Mouse (Mus musculus): ENCODE data around the gene Snx10.

Snx10 gene

GRCm38 (mm10) chr6:51533467-51534200 lies 9.9 kb downstream of the Snx10 start:
- ATAC-seq (ENCODE audit: low TSS enrichment), result no peak

- no peak for ATAC-seq (ENCODE audit: low TSS enrichment)
Observed at GRCm38 (mm10) chr6:51535571-51535970, 11.9 kb downstream of the Snx10 start.

- no peak for ATAC-seq (ENCODE audit: low TSS enrichment)
Observed at GRCm38 (mm10) chr6:51540525-51540924, 16.8 kb downstream of the Snx10 start.

- ATAC-seq (ENCODE audit: low TSS enrichment), result no peak
Observed at GRCm38 (mm10) chr6:51541422-51541821, 17.7 kb downstream of the Snx10 start.

- no peak for ATAC-seq (ENCODE audit: low TSS enrichment)
Observed at GRCm38 (mm10) chr6:51542147-51542546, 18.4 kb downstream of the Snx10 start.

GRCm38 (mm10) chr6:51543639-51544117 lies 20.0 kb downstream of the Snx10 start:
- ATAC-seq (ENCODE audit: low TSS enrichment), result no peak

GRCm38 (mm10) chr6:51544118-51544681 lies 20.5 kb downstream of the Snx10 start:
- no peak for ATAC-seq (ENCODE audit: low TSS enrichment)

- peak; percentile 24; the same call in 1 of the 2 replicates for ATAC-seq (ENCODE audit: low TSS enrichment)
Observed at GRCm38 (mm10) chr6:51545219-51545859, 21.6 kb downstream of the Snx10 start.

- no peak for ATAC-seq (ENCODE audit: low TSS enrichment)
Observed at GRCm38 (mm10) chr6:51546085-51546484, 22.4 kb downstream of the Snx10 start.

GRCm38 (mm10) chr6:51548757-51549156 lies 25.1 kb downstream of the Snx10 start:
- peak; percentile 77 for ATAC-seq (ENCODE audit: low TSS enrichment)

- no peak for ATAC-seq (ENCODE audit: low TSS enrichment)
Observed at GRCm38 (mm10) chr6:51551267-51551802, 27.6 kb downstream of the Snx10 start.

- ATAC-seq (ENCODE audit: low TSS enrichment), result 0 out of 2 replicates have a peak, but pooled peaks have one; percentile 25
Observed at GRCm38 (mm10) chr6:51556562-51556961, 32.9 kb downstream of the Snx10 start.

GRCm38 (mm10) chr6:51558311-51558710 lies 34.6 kb downstream of the Snx10 start:
- no peak for ATAC-seq (ENCODE audit: low TSS enrichment)

- ATAC-seq (ENCODE audit: low TSS enrichment), result no peak
Observed at GRCm38 (mm10) chr6:51566771-51567680, 43.3 kb downstream of the Snx10 start.

- no peak for ATAC-seq (ENCODE audit: low TSS enrichment)
Observed at GRCm38 (mm10) chr6:51569086-51569485, 45.4 kb downstream of the Snx10 start.

- ATAC-seq (ENCODE audit: low TSS enrichment), result no peak
Observed at GRCm38 (mm10) chr6:51573136-51573535, 49.4 kb downstream of the Snx10 start.

- no peak for ATAC-seq (ENCODE audit: low TSS enrichment)
Observed at GRCm38 (mm10) chr6:51574132-51574531, 50.4 kb downstream of the Snx10 start.

GRCm38 (mm10) chr6:51578415-51578814 lies 54.7 kb downstream of the Snx10 start:
- no peak for ATAC-seq (ENCODE audit: low TSS enrichment)

- peak; percentile 93 for ATAC-seq (ENCODE audit: low TSS enrichment)
Observed at GRCm38 (mm10) chr6:51580040-51580680, 56.5 kb downstream of the Snx10 start.

GRCm38 (mm10) chr6:51581418-51581817 lies 57.7 kb downstream of the Snx10 start:
- no peak for ATAC-seq (ENCODE audit: low TSS enrichment)

- no peak for ATAC-seq (ENCODE audit: low TSS enrichment)
Observed at GRCm38 (mm10) chr6:51582051-51582450, 58.4 kb downstream of the Snx10 start.
